Mouse (Mus musculus) liver, adult 2 months (tissue): ENCODE results near the gene Spock2.

ENCODE experiments used
- CTCF ChIP-seq: fragments of 200-500 bp; IDR thresholded peaks from 2 replicates; pipeline ENCODE4 v1.5.1; 2011; ENCODE audit warnings: low read depth, low read length, control low read depth
- POLR2A ChIP-seq: fragments of 200-500 bp; IDR thresholded peaks from 2 replicates; pipeline ENCODE4 v1.6.1; 2011; ENCODE audit warnings: low read length, control low read depth; ENCODE audit not compliant: insufficient read depth; ENCODE audit errors: extremely low read depth

DNA sequence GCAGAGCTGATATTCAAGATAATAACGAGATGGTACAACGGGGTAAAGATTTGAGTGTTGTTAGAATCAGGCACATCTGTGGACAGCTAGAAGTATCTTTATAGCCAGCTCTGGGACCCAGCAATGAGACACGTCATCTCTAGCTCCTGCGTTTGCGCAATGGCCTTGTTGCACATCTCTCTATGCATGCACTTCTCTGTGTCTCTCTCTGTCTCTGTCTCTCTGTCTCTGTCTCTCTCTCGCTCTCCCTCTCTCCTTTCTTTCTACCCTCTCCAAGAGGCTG, 56.9 kb downstream of the Spock2 start:
- no peak for TF ChIP-seq POLR2A
- no peak for TF ChIP-seq CTCF
